Mouse (Mus musculus) liver, embryonic 15.5 days (tissue): ENCODE measurements around the gene Zranb1. TPM values are rescaled to one million over a fixed set of nuclear protein-coding genes. Genes with fewer than 3 reads are reported as not detected.

Experiments
- ATAC-seq: fragments of 200-750 bp; cut with Nextera tagmentation; 2 replicates; pipeline ENCODE4 v1.8.0; 2017; ENCODE audit warnings: moderate number of reproducible peaks, mild to moderate bottlenecking, moderate library complexity; ENCODE audit not compliant: insufficient read depth
- H3K27ac ChIP-seq: fragments of 300-500 bp; sonication (generic); replicated peaks from 2 replicates; pipeline ENCODE4 v1.5.1; 2015; ENCODE audit warnings: mild to moderate bottlenecking, inconsistent platforms
- H3K27me3 ChIP-seq: fragments of 300-500 bp; sonication (generic); 2 replicates; pipeline ENCODE4 v1.6.1; 2015; ENCODE audit warnings: mild to moderate bottlenecking, inconsistent platforms
- H3K36me3 ChIP-seq: fragments of 300-500 bp; sonication (generic); replicated peaks from 2 replicates; pipeline ENCODE4 v1.6.1; 2015; ENCODE audit warnings: moderate library complexity, mild to moderate bottlenecking, inconsistent platforms
- H3K4me1 ChIP-seq: fragments of 300-500 bp; sonication (generic); replicated peaks from 2 replicates; pipeline ENCODE4 v1.6.1; 2015; ENCODE audit warnings: inconsistent platforms
- H3K4me2 ChIP-seq: fragments of 300-500 bp; sonication (generic); 2 replicates; pipeline ENCODE4 v1.6.1; 2015; ENCODE audit warnings: moderate library complexity, mild to moderate bottlenecking, inconsistent platforms
- H3K4me3 ChIP-seq: fragments of 300-500 bp; sonication (generic); replicated peaks from 2 replicates; pipeline ENCODE4 v1.5.1; 2015; ENCODE audit warnings: mild to moderate bottlenecking, inconsistent platforms
- H3K9ac ChIP-seq: fragments of 300-500 bp; sonication (generic); 2 replicates; pipeline ENCODE4 v1.6.1; 2015; ENCODE audit warnings: moderate library complexity, mild to moderate bottlenecking, inconsistent platforms
- H3K9me3 ChIP-seq: fragments of 300-500 bp; sonication (generic); replicated peaks from 2 replicates; pipeline ENCODE4 v1.6.1; 2016; ENCODE audit warnings: inconsistent platforms
- WGBS: fragments of 180-500 bp; shearing (Covaris S2); methylation state at CpG from one replicate; pipeline ENCODE4 v1.1.7; 2015; ENCODE audit warnings: mixed read lengths; ENCODE audit not compliant: insufficient replicate concordance; 5-methylcytosine and 5-hydroxymethylcytosine counted together
- polyA plus RNA-seq: library from polyadenylated mRNA; unstranded; fragments of >200 nt; fragmentation: Nextera tagmentation; extraction: Ambion mirVana; gene quantifications from 2 replicates; pipeline ENCODE4 v1.2.1, GENCODE M21; 2015

The Zranb1 gene
- polyA plus RNA-seq, 1 experiment from 2014 or later, result 6.8 TPM

- peak overlapping the region; percentile 99 for H3K4me3 ChIP-seq
- H3K9ac ChIP-seq, result 0 out of 2 replicates have a peak overlapping the region, but pooled peaks have one; percentile 99
- WGBS, result 77% methylated on average over 5 of the region's 5 CpGs
- H3K36me3 ChIP-seq, result no peaks in the 10 kb centered on the region
- peaks cover 23% of the 10 kb centered on the region for H3K4me1 ChIP-seq
- peak overlapping the region; percentile 99; the same call in 1 of the 2 replicates for H3K27ac ChIP-seq
- ATAC-seq, result no peak
- H3K9me3 ChIP-seq, result no peaks in the 10 kb centered on the region
- H3K4me2 ChIP-seq, result peak overlapping the region; percentile 83
- H3K27me3 ChIP-seq, result peaks cover 5% of the 10 kb centered on the region; the same call in 1 of the 2 replicates
Measured at GRCm38 (mm10) chr7:132930055-132930454, 887 bp upstream of the Zranb1 start.

GRCm38 (mm10) chr7:132931560-132932351, 814 bp downstream of the Zranb1 start:
- 0% methylated on average over 55 of the region's 55 CpGs for WGBS

GRCm38 (mm10) chr7:132933331-132933730, 2.4 kb downstream of the Zranb1 start:
- ATAC-seq, result no peak
- H3K4me3 ChIP-seq, result no peak overlapping the region
- H3K9ac ChIP-seq, result no peak overlapping the region
- no peaks in the 10 kb centered on the region for H3K9me3 ChIP-seq
- no peaks in the 10 kb centered on the region for H3K27me3 ChIP-seq
- H3K4me1 ChIP-seq, result peaks cover 25% of the 10 kb centered on the region
- WGBS, result 81% methylated on average over 1 of the region's 1 CpGs
- H3K4me2 ChIP-seq, result 0 out of 2 replicates have a peak overlapping the region, but pooled peaks have one; percentile 2
- H3K27ac ChIP-seq, result no peak overlapping the region
- no peaks in the 10 kb centered on the region for H3K36me3 ChIP-seq

More at GRCm38 (mm10) chr7:132931560-132932351, 814 bp downstream of the Zranb1 start:
- H3K27ac ChIP-seq, result peak overlapping the region; percentile 99
- H3K36me3 ChIP-seq, result no peaks in the 10 kb centered on the region
- no peaks in the 10 kb centered on the region for H3K27me3 ChIP-seq
- ATAC-seq, result peak; percentile 17
- peak overlapping the region; percentile 83 for H3K4me2 ChIP-seq
- peak overlapping the region; percentile 99 for H3K9ac ChIP-seq
- peak overlapping the region; percentile 99 for H3K4me3 ChIP-seq
- H3K9me3 ChIP-seq, result no peaks in the 10 kb centered on the region
- peaks cover 25% of the 10 kb centered on the region for H3K4me1 ChIP-seq

- H3K27ac ChIP-seq, result no peak overlapping the region
- H3K36me3 ChIP-seq, result no peaks in the 10 kb centered on the region
- no peak overlapping the region for H3K4me3 ChIP-seq
- ATAC-seq, result no peak
- no peak overlapping the region for H3K4me2 ChIP-seq
- H3K4me1 ChIP-seq, result peaks cover 29% of the 10 kb centered on the region
- H3K9me3 ChIP-seq, result no peaks in the 10 kb centered on the region
- H3K9ac ChIP-seq, result no peak overlapping the region
- H3K27me3 ChIP-seq, result no peaks in the 10 kb centered on the region
Measured at GRCm38 (mm10) chr7:132934743-132935142, 3.8 kb downstream of the Zranb1 start.

GRCm38 (mm10) chr7:132939118-132939517, 8.2 kb downstream of the Zranb1 start:
- Histone ChIP-seq H3K9me3 (no peaks in the 10 kb centered on the region), H3K27me3 (no peaks in the 10 kb centered on the region), H3K4me2 (peak overlapping the region; percentile 10; the same call in 1 of the 2 replicates), H3K4me1 (peaks cover 15% of the 10 kb centered on the region; the same call in 1 of the 2 replicates), H3K36me3 (no peaks in the 10 kb centered on the region), H3K27ac (no peak overlapping the region; the same call in 1 of the 2 replicates), H3K4me3 (no peak overlapping the region), H3K9ac (no peak overlapping the region)
- ATAC-seq, result peak; percentile 62
- WGBS, result 67% methylated on average over 2 of the region's 2 CpGs

- Histone ChIP-seq H3K9me3 (no peaks in the 10 kb centered on the region), H3K27ac (peak overlapping the region; percentile 42; the same call in 1 of the 2 replicates), H3K36me3 (no peaks in the 10 kb centered on the region), H3K4me1 (peaks cover 10% of the 10 kb centered on the region; the same call in 1 of the 2 replicates), H3K4me2 (no peak overlapping the region), H3K9ac (no peak overlapping the region), H3K27me3 (no peaks in the 10 kb centered on the region), H3K4me3 (no peak overlapping the region)
- 0 out of 2 replicates have a peak, but pooled peaks have one; percentile 50 for ATAC-seq
- WGBS, result 69% methylated on average over 2 of the region's 2 CpGs
Measured at GRCm38 (mm10) chr7:132940569-132940968, 9.6 kb downstream of the Zranb1 start.

- WGBS, result 81% methylated on average over 4 of the region's 4 CpGs
- ATAC-seq, result no peak
- no peaks in the 10 kb centered on the region for H3K4me1 ChIP-seq
- H3K4me3 ChIP-seq, result no peak overlapping the region
- H3K9me3 ChIP-seq, result no peaks in the 10 kb centered on the region
- H3K4me2 ChIP-seq, result no peak overlapping the region
- H3K36me3 ChIP-seq, result no peaks in the 10 kb centered on the region
- no peak overlapping the region for H3K27ac ChIP-seq
- no peak overlapping the region for H3K9ac ChIP-seq
- no peaks in the 10 kb centered on the region for H3K27me3 ChIP-seq
Measured at GRCm38 (mm10) chr7:132949968-132950367, 19.0 kb downstream of the Zranb1 start.

- Histone ChIP-seq H3K27ac (no peak overlapping the region), H3K9ac (no peak overlapping the region), H3K27me3 (no peaks in the 10 kb centered on the region), H3K4me2 (no peak overlapping the region), H3K36me3 (no peaks in the 10 kb centered on the region), H3K9me3 (no peaks in the 10 kb centered on the region), H3K4me3 (no peak overlapping the region), H3K4me1 (no peaks in the 10 kb centered on the region)
- ATAC-seq, result no peak
- 83% methylated on average over 3 of the region's 3 CpGs for WGBS
Measured at GRCm38 (mm10) chr7:132950613-132951012, 19.7 kb downstream of the Zranb1 start.

GRCm38 (mm10) chr7:132964395-132964794, 33.5 kb downstream of the Zranb1 start:
- WGBS, result 79% methylated on average over 3 of the region's 3 CpGs
- ATAC-seq, result no peak
- H3K4me1 ChIP-seq, result no peaks in the 10 kb centered on the region
- H3K4me3 ChIP-seq, result no peak overlapping the region
- no peak overlapping the region for H3K27ac ChIP-seq
- H3K36me3 ChIP-seq, result peaks cover 25% of the 10 kb centered on the region
- H3K27me3 ChIP-seq, result no peaks in the 10 kb centered on the region
- H3K4me2 ChIP-seq, result no peak overlapping the region
- H3K9me3 ChIP-seq, result no peaks in the 10 kb centered on the region
- no peak overlapping the region for H3K9ac ChIP-seq

GRCm38 (mm10) chr7:132965707-132966106, 34.8 kb downstream of the Zranb1 start:
- Histone ChIP-seq H3K27ac (no peak overlapping the region), H3K27me3 (no peaks in the 10 kb centered on the region), H3K4me3 (no peak overlapping the region), H3K36me3 (peaks cover 26% of the 10 kb centered on the region), H3K9me3 (no peaks in the 10 kb centered on the region), H3K9ac (no peak overlapping the region), H3K4me2 (no peak overlapping the region), H3K4me1 (no peaks in the 10 kb centered on the region)
- ATAC-seq, result no peak
- 76% methylated on average over 2 of the region's 2 CpGs for WGBS

- 81% methylated on average over 2 of the region's 2 CpGs for WGBS
- no peaks in the 10 kb centered on the region for H3K4me1 ChIP-seq
- H3K9me3 ChIP-seq, result no peaks in the 10 kb centered on the region
- no peaks in the 10 kb centered on the region for H3K27me3 ChIP-seq
- no peak overlapping the region for H3K4me2 ChIP-seq
- H3K36me3 ChIP-seq, result peaks cover 48% of the 10 kb centered on the region
- H3K4me3 ChIP-seq, result no peak overlapping the region
- H3K27ac ChIP-seq, result no peak overlapping the region
- no peak for ATAC-seq
- no peak overlapping the region for H3K9ac ChIP-seq
Measured at GRCm38 (mm10) chr7:132972079-132972478, 41.1 kb downstream of the Zranb1 start.
